Mouse (Mus musculus): ENCODE data around the gene Dnah8. TPM values are rescaled to one million over a fixed set of nuclear protein-coding genes. Genes with fewer than 3 reads are reported as not detected.

Dnah8 gene
- polyA plus RNA-seq, 1 experiment: 10.7 TPM

DNA sequence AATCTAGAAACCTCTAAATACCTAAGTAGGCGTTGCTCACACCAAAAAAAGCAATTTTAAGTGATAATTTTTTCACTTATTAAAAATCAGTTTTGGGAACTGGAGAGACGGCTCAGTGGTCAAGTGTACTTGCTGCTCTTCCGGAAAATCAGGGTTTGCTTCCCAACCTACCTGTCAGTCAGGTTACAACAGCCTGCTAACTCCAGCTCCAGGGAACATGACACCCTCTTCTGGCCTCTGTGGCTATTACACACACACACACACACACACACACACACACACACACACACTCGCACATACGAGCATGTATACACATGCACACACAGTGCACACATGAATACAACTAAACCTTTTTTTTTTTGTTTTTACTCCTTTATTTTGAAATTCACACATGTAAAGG, 223.9 kb downstream of the Dnah8 start:
- 0 out of 2 replicates have a peak, but pooled peaks cover 3% of the 10 kb centered on the region for H3K4me1 ChIP-seq (ENCODE audit: control insufficient read depth, insufficient read depth, insufficient read length, low read length)
- no peak overlapping the region for H3K4me3 ChIP-seq (ENCODE audit: low read depth, low read length)
- H3K27me3 ChIP-seq (ENCODE audit: control insufficient read depth, insufficient read depth, low read length): no peaks in the 10 kb centered on the region
- H3K36me3 ChIP-seq (ENCODE audit: control insufficient read depth, insufficient read depth, low read length): no peaks in the 10 kb centered on the region
- TF ChIP-seq CTCF (IDR thresholded peaks at IDR 0.05; ENCODE audit: extremely low read depth, insufficient read length, insufficient replicate concordance, low read depth, low read length) (no peak), POLR2A (IDR thresholded peaks at IDR 0.05; ENCODE audit: low read depth, low read length) (no peak)
- H3K27ac ChIP-seq (ENCODE audit: insufficient read depth, low read depth, low read length): no peak overlapping the region
- 94% methylated on average over 5 of the region's 5 CpGs for WGBS

DNA sequence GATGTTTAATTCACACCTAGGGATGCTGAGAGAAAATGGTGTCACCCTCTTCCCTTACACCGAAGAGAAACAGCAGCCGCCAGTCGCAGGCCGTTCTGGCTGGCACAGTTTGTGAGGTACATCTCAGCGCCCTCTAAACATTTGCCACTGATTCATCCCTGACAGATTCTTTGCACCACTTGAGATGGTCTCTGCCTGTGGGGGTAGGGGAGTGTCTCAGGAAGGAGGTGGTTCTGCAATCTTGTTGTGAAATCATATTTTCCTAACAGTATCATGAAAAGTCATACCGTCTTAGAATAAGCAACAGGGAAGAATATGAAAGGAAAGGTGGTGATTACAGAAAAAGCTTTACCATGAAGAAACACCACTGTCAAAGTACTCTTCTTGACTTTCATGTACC, 224.7 kb downstream of the Dnah8 start:
- Histone ChIP-seq H3K36me3 (ENCODE audit: control insufficient read depth, insufficient read depth, low read length) (no peaks in the 10 kb centered on the region), H3K4me3 (ENCODE audit: low read depth, low read length) (no peak overlapping the region), H3K4me1 (ENCODE audit: control insufficient read depth, insufficient read depth, insufficient read length, low read length) (0 out of 2 replicates have a peak, but pooled peaks cover 3% of the 10 kb centered on the region), H3K27me3 (ENCODE audit: control insufficient read depth, insufficient read depth, low read length) (no peaks in the 10 kb centered on the region), H3K27ac (ENCODE audit: insufficient read depth, low read depth, low read length) (no peak overlapping the region)
- TF ChIP-seq POLR2A (IDR thresholded peaks at IDR 0.05; ENCODE audit: low read depth, low read length) (no peak), CTCF (IDR thresholded peaks at IDR 0.05; ENCODE audit: extremely low read depth, insufficient read length, insufficient replicate concordance, low read depth, low read length) (no peak)
- WGBS: 86% methylated on average over 6 of the region's 6 CpGs

DNA sequence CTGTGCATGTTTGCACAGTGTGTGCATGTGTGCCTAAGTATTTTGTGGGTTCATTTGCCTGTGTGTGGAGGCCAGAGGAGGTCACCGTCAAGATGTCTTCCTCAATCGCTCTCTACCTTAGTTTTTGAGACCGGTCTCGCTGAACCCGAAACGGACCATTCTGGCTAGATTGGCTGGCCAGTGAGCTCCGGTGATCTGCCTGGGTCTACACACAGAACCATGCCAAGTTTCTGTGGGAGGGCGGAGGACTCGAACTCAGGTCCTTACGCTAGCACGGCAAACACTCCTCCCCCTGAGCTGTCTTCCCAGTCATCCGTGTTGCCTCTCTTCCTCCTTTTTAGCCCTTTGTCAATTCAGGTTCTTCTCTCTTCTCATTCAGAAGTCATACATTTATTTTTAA, 225.7 kb downstream of the Dnah8 start:
- no peak for TF ChIP-seq CTCF (IDR thresholded peaks at IDR 0.05; ENCODE audit: extremely low read depth, insufficient read length, insufficient replicate concordance, low read depth, low read length)
- TF ChIP-seq POLR2A (IDR thresholded peaks at IDR 0.05; ENCODE audit: low read depth, low read length): no peak
- 95% methylated on average over 12 of the region's 12 CpGs for WGBS

DNA sequence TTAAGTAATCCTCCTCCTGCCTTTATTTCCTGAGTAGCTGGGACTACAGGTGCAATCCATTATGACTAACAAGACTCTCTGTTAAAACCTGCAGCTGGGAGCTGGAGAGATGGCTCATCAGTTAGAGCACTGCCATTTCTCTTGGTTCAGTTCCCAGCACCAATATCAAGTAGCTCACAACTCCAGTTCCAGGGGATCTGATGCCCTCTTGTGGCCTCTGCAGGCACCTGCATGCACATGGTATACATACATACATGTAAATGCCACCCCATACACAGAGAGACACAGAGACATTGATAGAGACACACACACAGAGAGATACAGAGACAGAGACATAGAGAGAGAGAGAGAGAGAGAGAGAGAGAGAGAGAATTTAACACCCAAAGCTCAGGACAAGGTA, 228.2 kb downstream of the Dnah8 start:
- Histone ChIP-seq H3K4me3 (ENCODE audit: low read depth, low read length) (no peak overlapping the region), H3K36me3 (ENCODE audit: control insufficient read depth, insufficient read depth, low read length) (no peaks in the 10 kb centered on the region), H3K4me1 (ENCODE audit: control insufficient read depth, insufficient read depth, insufficient read length, low read length) (peaks cover under 1% of the 10 kb centered on the region; the same call in 1 of the 2 replicates), H3K27me3 (ENCODE audit: control insufficient read depth, insufficient read depth, low read length) (no peaks in the 10 kb centered on the region), H3K27ac (ENCODE audit: insufficient read depth, low read depth, low read length) (no peak overlapping the region)
- TF ChIP-seq POLR2A (IDR thresholded peaks at IDR 0.05; ENCODE audit: low read depth, low read length) (no peak), CTCF (IDR thresholded peaks at IDR 0.05; ENCODE audit: extremely low read depth, insufficient read length, insufficient replicate concordance, low read depth, low read length) (no peak)

More for the DNA sequence above, 225.7 kb downstream of the Dnah8 start:
- Histone ChIP-seq H3K27me3 (ENCODE audit: control insufficient read depth, insufficient read depth, low read length) (no peaks in the 10 kb centered on the region), H3K4me1 (ENCODE audit: control insufficient read depth, insufficient read depth, insufficient read length, low read length) (peaks cover 3% of the 10 kb centered on the region; the same call in 1 of the 2 replicates), H3K27ac (ENCODE audit: insufficient read depth, low read depth, low read length) (no peak overlapping the region), H3K36me3 (ENCODE audit: control insufficient read depth, insufficient read depth, low read length) (no peaks in the 10 kb centered on the region), H3K4me3 (ENCODE audit: low read depth, low read length) (no peak overlapping the region)

DNA sequence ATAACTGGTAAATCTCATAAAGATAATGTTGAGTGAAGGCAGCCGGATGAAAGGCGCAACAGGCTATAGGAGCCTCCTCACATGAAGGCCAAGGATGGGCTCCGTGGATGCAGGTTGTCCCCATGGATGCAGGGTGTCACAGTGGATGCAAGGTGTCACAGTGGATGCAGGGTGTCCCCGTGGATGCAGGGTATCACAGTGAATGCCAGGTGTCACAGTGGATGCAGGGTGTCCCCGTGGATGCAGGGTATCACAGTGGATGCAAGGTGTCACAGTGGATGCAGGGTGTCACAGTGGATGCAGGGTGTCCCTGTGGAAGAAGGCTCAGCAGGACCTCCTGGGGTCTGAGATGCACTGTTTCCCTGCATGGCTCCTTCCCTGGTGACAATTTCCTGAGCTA, 233.2 kb downstream of the Dnah8 start:
- TF ChIP-seq POLR2A (IDR thresholded peaks at IDR 0.05; ENCODE audit: low read depth, low read length): no peak
- TF ChIP-seq CTCF (IDR thresholded peaks at IDR 0.05; ENCODE audit: extremely low read depth, insufficient read length, insufficient replicate concordance, low read depth, low read length): no peak
- no peaks in the 10 kb centered on the region; the same call in 1 of the 2 replicates for H3K4me1 ChIP-seq (ENCODE audit: control insufficient read depth, insufficient read depth, insufficient read length, low read length)
- no peaks in the 10 kb centered on the region for H3K36me3 ChIP-seq (ENCODE audit: control insufficient read depth, insufficient read depth, low read length)
- no peak overlapping the region for H3K4me3 ChIP-seq (ENCODE audit: low read depth, low read length)
- WGBS: 87% methylated on average over 5 of the region's 5 CpGs
- H3K27me3 ChIP-seq (ENCODE audit: control insufficient read depth, insufficient read depth, low read length): no peaks in the 10 kb centered on the region
- H3K27ac ChIP-seq (ENCODE audit: insufficient read depth, low read depth, low read length): no peak overlapping the region

DNA sequence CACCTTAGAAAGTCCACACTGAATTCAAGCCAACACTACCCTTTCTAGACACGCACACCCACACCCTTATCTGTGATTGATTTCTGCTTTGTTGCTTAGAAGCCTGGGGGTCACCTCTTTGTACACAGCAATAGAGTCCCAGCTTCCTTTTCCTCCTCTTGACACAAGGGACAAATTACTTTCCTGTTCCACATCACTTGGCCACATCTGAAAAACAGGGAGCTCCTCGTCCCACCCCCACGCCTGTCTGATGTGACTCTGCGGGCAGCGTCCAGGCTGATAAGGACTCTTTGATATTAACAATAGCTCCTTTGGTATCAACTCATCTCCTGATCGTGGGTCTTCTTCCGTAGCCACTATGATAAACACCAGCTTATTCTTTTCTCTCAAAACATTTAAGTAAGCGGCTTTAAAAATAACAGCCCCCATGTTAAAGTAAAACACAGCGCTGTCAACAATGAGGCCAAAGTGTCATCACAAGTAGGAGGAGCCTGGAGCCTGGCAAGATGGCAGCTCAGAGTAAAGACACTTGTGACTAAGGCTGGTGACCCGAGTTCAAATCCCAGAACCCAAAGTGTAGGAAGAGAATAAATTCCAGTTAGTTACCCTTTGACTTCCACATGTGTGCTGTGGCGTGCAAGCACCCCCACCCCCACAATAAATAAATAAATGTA, 234.6 kb downstream of the Dnah8 start:
- H3K36me3 ChIP-seq (ENCODE audit: control insufficient read depth, insufficient read depth, low read length): no peaks in the 10 kb centered on the region
- no peak for TF ChIP-seq POLR2A (IDR thresholded peaks at IDR 0.05; ENCODE audit: low read depth, low read length)

DNA sequence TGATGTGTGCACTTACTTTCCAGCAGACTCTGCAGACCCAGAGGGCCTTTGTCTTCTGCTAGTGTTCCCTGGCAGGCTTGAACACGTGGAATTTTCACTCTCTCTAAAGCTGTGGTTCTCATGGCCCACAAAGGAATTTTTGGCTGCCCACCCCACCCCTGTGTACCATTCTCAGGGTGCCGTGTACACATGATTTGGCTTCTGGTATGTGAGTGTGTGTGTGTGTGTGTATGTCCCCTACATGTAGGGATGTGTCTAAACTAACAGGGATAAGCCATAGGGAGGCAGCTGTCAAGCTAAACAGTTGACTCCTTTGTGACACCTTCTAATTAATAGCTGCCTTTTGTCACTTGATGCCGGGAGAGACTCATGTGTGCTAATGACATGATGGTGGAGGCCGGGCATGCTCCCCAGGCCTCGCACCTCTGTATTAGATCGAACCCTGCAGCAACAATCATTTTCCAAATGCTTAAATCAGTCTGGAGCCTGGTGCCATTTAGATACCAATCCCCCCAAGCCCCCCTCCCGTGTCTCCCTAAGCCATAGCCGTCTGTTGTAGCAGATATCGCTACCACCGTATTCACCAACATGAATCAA, 235.9 kb downstream of the Dnah8 start:
- H3K4me3 ChIP-seq (ENCODE audit: low read depth, low read length): no peak overlapping the region
- no peak overlapping the region for H3K27ac ChIP-seq (ENCODE audit: insufficient read depth, low read depth, low read length)
- no peaks in the 10 kb centered on the region for H3K4me1 ChIP-seq (ENCODE audit: control insufficient read depth, insufficient read depth, insufficient read length, low read length)
- H3K36me3 ChIP-seq (ENCODE audit: control insufficient read depth, insufficient read depth, low read length): no peaks in the 10 kb centered on the region
- 81% methylated on average over 10 of the region's 10 CpGs for WGBS
- H3K27me3 ChIP-seq (ENCODE audit: control insufficient read depth, insufficient read depth, low read length): no peaks in the 10 kb centered on the region
- TF ChIP-seq CTCF (IDR thresholded peaks at IDR 0.05; ENCODE audit: extremely low read depth, insufficient read length, insufficient replicate concordance, low read depth, low read length) (no peak), POLR2A (IDR thresholded peaks at IDR 0.05; ENCODE audit: low read depth, low read length) (no peak)

More for the DNA sequence above, 234.6 kb downstream of the Dnah8 start:
- no peaks in the 10 kb centered on the region; the same call in 1 of the 2 replicates for H3K4me1 ChIP-seq (ENCODE audit: control insufficient read depth, insufficient read depth, insufficient read length, low read length)
- H3K27me3 ChIP-seq (ENCODE audit: control insufficient read depth, insufficient read depth, low read length): no peaks in the 10 kb centered on the region
- no peak overlapping the region for H3K4me3 ChIP-seq (ENCODE audit: low read depth, low read length)
- WGBS: 61% methylated on average over 11 of the region's 11 CpGs
- H3K27ac ChIP-seq (ENCODE audit: insufficient read depth, low read depth, low read length): no peak overlapping the region
